Mouse (Mus musculus) kidney, embryonic 16.5 days (tissue): ENCODE results near the gene Gm17364. TPM values are rescaled to one million over a fixed set of nuclear protein-coding genes. Genes with fewer than 3 reads are reported as not detected.
"Not testable (repeated sequence)": the region's sequence is repeated elsewhere in the genome, so short reads cannot be mapped to it uniquely, and the experiment has no call there.

Experiments
- ATAC-seq: fragments of 200-750 bp; cut with Nextera tagmentation; 2 replicates; pipeline ENCODE4 v1.8.0; 2017; ENCODE audit warnings: moderate TSS enrichment; ENCODE audit not compliant: low FRiP score, low TSS enrichment
- H3K27ac ChIP-seq: fragments of 300-500 bp; sonication (generic); 2 replicates; pipeline ENCODE4 v1.5.1; 2014; ENCODE audit warnings: low read length
- H3K27me3 ChIP-seq: fragments of 300-500 bp; sonication (generic); 2 replicates; pipeline ENCODE4 v1.6.1; 2014; ENCODE audit warnings: low read length, control low read depth, mixed read lengths; ENCODE audit not compliant: insufficient read depth
- H3K36me3 ChIP-seq: fragments of 300-500 bp; sonication (generic); 2 replicates; pipeline ENCODE4 v1.6.1; 2014; ENCODE audit warnings: low read length, control low read depth, mixed read lengths; ENCODE audit not compliant: insufficient read depth
- H3K4me1 ChIP-seq: fragments of 300-500 bp; sonication (generic); 2 replicates; pipeline ENCODE4 v1.6.1; 2014; ENCODE audit warnings: low read length, control low read depth, mixed read lengths; ENCODE audit not compliant: insufficient read depth
- H3K4me2 ChIP-seq: fragments of 300-500 bp; sonication (generic); replicated peaks from 2 replicates; pipeline ENCODE4 v1.6.1; 2014; ENCODE audit warnings: low read depth, low read length
- H3K4me3 ChIP-seq: fragments of 300-500 bp; sonication (generic); 2 replicates; pipeline ENCODE4 v1.5.1; 2014; ENCODE audit warnings: mild to moderate bottlenecking, low read length
- H3K9ac ChIP-seq: fragments of 300-500 bp; sonication (generic); replicated peaks from 2 replicates; pipeline ENCODE4 v1.6.1; 2014; ENCODE audit warnings: low read length
- H3K9me3 ChIP-seq: fragments of 300-500 bp; sonication (generic); 2 replicates; pipeline ENCODE4 v1.6.1; 2016; ENCODE audit warnings: low read length, control low read depth
- WGBS: fragments of 180-500 bp; shearing (Covaris S2); extraction: QIAGEN DNeasy Blood & Tissue Kit; methylation state at CpG from one replicate; pipeline ENCODE4 v1.1.7; 2014; 5-methylcytosine and 5-hydroxymethylcytosine counted together
- polyA plus RNA-seq: library from polyadenylated mRNA; unstranded; fragments of >200 nt; fragmentation: Nextera tagmentation; extraction: Ambion mirVana; gene quantifications from 2 replicates; pipeline ENCODE4 v1.2.1, GENCODE M21; 2015

Gene Gm17364
- polyA plus RNA-seq, 1 experiment from 2014 or later = not detected

GRCm38 (mm10) chr13:41291466-41291974 lies 17.7 kb upstream of the Gm17364 start:
- Histone ChIP-seq H3K4me1 (no peaks in the 10 kb centered on the region), H3K9me3 (no peaks in the 10 kb centered on the region), H3K4me2 (no peak overlapping the region), H3K4me3 (no peak overlapping the region), H3K36me3 (no peaks in the 10 kb centered on the region), H3K27me3 (no peaks in the 10 kb centered on the region), H3K27ac (no peak overlapping the region), H3K9ac (no peak overlapping the region)
- ATAC-seq = no peak
- WGBS = 84% methylated on average over 4 of the region's 4 CpGs

DNA sequence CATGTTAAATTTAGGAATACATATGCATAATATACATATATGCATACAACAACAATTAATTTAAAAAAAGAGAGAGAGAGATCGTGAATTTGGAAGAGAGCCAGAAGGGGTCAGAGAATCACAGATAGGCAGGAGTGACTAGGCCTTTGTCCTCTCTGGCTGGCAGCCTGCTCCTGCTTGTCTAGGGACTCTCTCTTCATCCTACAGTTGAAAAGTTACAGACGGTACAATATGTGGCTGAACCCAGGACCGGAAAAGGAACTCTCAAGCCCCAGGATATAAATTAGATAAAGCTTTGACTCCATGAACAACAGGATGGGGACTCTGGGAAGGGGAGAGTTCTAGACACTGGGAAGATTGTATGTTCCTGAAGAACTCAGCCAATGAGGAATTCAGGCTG lies 12.5 kb upstream of the Gm17364 start:
- no peaks in the 10 kb centered on the region for H3K27me3 ChIP-seq
- ATAC-seq = no peak
- no peak overlapping the region for H3K9ac ChIP-seq
- H3K4me1 ChIP-seq = no peaks in the 10 kb centered on the region
- H3K4me3 ChIP-seq = no peak overlapping the region
- H3K4me2 ChIP-seq = no peak overlapping the region
- H3K27ac ChIP-seq = no peak overlapping the region
- 61% methylated on average over 3 of the region's 3 CpGs for WGBS
- no peaks in the 10 kb centered on the region for H3K9me3 ChIP-seq
- H3K36me3 ChIP-seq = no peaks in the 10 kb centered on the region

DNA sequence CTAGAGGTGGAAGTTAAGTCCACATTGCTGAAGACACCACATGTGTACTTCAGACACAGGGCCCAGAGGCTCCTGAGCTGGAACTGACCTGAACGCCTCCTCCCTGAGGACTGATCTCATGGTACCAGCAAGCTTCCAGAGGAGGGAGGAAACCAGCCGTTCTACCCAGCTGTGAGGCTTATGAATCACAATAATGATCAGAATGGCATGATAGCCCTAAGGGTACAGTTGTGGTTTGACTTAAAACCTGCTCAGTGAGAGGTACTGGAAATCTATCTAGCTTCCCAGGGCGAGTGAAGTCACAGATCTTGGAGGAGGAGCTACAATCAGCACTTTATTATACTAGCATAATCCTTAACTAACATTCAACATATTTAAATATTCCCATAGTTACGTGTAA lies 11.7 kb upstream of the Gm17364 start:
- no peak overlapping the region for H3K9ac ChIP-seq
- no peak for ATAC-seq
- H3K4me2 ChIP-seq = no peak overlapping the region
- H3K4me3 ChIP-seq = no peak overlapping the region
- no peaks in the 10 kb centered on the region for H3K4me1 ChIP-seq
- H3K27me3 ChIP-seq = no peaks in the 10 kb centered on the region
- no peak overlapping the region for H3K27ac ChIP-seq
- 71% methylated on average over 4 of the region's 4 CpGs for WGBS
- no peaks in the 10 kb centered on the region for H3K9me3 ChIP-seq
- no peaks in the 10 kb centered on the region for H3K36me3 ChIP-seq

DNA sequence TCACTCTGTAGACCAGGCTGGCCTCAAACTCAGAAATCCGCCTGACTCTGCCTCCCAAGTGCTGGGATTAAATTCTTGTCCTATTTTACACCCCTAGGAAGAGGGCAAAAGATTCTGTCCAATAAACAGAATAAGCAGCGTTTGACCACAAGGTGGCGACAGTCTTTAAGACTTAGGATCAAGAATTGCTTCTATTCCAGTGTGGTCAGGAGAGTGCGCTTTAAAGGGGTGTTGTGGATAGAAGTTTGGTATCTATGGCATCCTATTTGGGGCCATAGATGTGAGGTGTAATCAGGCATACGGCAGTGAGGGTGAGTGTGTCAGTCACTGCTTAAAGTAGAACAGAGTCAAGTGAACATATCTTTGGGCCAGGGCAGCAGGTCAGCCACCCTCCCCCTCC lies 9.5 kb upstream of the Gm17364 start:
- Histone ChIP-seq H3K4me1 (no peaks in the 10 kb centered on the region), H3K27ac (no peak overlapping the region), H3K27me3 (no peaks in the 10 kb centered on the region), H3K9ac (no peak overlapping the region), H3K9me3 (no peaks in the 10 kb centered on the region), H3K4me2 (no peak overlapping the region), H3K36me3 (no peaks in the 10 kb centered on the region), H3K4me3 (no peak overlapping the region)
- WGBS = 28% methylated on average over 5 of the region's 5 CpGs
- ATAC-seq = peak; percentile 12; the same call in 1 of the 2 replicates

DNA sequence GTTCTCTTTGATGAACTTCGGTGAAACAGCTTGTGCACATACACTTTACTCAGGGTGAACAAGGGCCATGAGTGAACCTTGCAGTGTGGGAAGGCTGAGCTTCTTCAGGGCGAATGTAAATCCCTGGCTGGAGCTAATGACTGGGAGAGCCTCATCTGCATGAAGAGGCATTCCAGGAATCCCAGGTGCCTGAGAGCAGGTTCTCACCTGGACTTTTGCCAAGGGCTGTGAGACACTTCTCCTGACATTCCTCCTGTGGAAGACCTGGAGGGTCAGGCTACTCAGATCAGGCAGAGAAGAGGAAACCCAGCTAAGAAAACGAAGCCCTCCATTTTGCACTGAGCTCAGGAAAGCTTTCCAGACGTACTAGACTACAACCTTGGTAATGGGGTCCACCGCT lies 6.9 kb upstream of the Gm17364 start:
- Histone ChIP-seq H3K27me3 (no peaks in the 10 kb centered on the region), H3K4me1 (no peaks in the 10 kb centered on the region), H3K4me3 (no peak overlapping the region), H3K9me3 (peaks cover 3% of the 10 kb centered on the region; the same call in 1 of the 2 replicates), H3K27ac (no peak overlapping the region), H3K4me2 (no peak overlapping the region), H3K9ac (no peak overlapping the region), H3K36me3 (no peaks in the 10 kb centered on the region)
- WGBS = 65% methylated on average over 5 of the region's 5 CpGs
- ATAC-seq = no peak

GRCm38 (mm10) chr13:41267827-41268408 lies 5.9 kb downstream of the Gm17364 start:
- peak; percentile 61; the same call in 1 of the 2 replicates for ATAC-seq
- Histone ChIP-seq H3K4me3 (no peak overlapping the region), H3K27me3 (no peaks in the 10 kb centered on the region), H3K36me3 (no peaks in the 10 kb centered on the region), H3K27ac (no peak overlapping the region), H3K9ac (no peak overlapping the region), H3K9me3 (peaks cover 8% of the 10 kb centered on the region; the same call in 1 of the 2 replicates), H3K4me1 (peaks cover 6% of the 10 kb centered on the region; the same call in 1 of the 2 replicates), H3K4me2 (no peak overlapping the region)
- 32% methylated on average over 7 of the region's 7 CpGs for WGBS

GRCm38 (mm10) chr13:41263304-41264006 lies 10.3 kb downstream of the Gm17364 start:
- Histone ChIP-seq H3K27me3 (no peaks in the 10 kb centered on the region), H3K27ac (no peak overlapping the region), H3K36me3 (no peaks in the 10 kb centered on the region), H3K9ac (no peak overlapping the region), H3K4me2 (no peak overlapping the region), H3K9me3 (peaks cover 11% of the 10 kb centered on the region; the same call in 1 of the 2 replicates), H3K4me1 (peaks cover 6% of the 10 kb centered on the region; the same call in 1 of the 2 replicates), H3K4me3 (no peak overlapping the region)
- 54% methylated on average over 4 of the region's 5 CpGs for WGBS
- no peak for ATAC-seq

- not testable (repeated sequence) for H3K36me3 ChIP-seq
Observed at GRCm38 (mm10) chr13:41261617-41262016, 12.2 kb downstream of the Gm17364 start.

DNA sequence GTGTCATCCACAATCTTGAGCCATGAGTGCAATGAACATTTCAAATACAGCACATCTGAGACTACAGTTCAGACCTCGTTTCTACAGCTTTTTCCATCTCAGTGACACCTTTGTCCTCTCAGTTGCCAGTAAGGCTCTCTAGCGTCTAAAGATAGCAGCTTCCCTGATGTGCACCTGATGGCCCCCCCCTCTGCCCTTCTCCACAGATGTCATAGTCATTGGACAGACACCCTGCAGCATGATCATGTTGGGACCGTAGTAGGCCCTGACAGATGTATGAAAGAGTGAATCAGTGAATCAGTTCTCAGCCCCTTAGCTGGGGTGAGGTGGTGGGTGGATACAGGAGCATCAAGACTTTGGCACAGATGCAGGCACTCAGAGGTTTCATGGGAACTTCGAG lies 15.9 kb downstream of the Gm17364 start:
- no peak overlapping the region for H3K27ac ChIP-seq
- H3K4me1 ChIP-seq = no peaks in the 10 kb centered on the region
- no peaks in the 10 kb centered on the region for H3K36me3 ChIP-seq
- H3K9ac ChIP-seq = no peak overlapping the region
- no peak for ATAC-seq
- no peak overlapping the region for H3K4me3 ChIP-seq
- H3K4me2 ChIP-seq = no peak overlapping the region
- 86% methylated on average over 4 of the region's 4 CpGs for WGBS
- H3K9me3 ChIP-seq = 0 out of 2 replicates have a peak, but pooled peaks cover 3% of the 10 kb centered on the region
- H3K27me3 ChIP-seq = no peaks in the 10 kb centered on the region

More at GRCm38 (mm10) chr13:41261617-41262016, 12.2 kb downstream of the Gm17364 start:
- not testable (repeated sequence) for H3K4me1 ChIP-seq, H3K4me2 ChIP-seq, H3K27me3 ChIP-seq, H3K9ac ChIP-seq, ATAC-seq, H3K27ac ChIP-seq, H3K4me3 ChIP-seq
- peaks cover 11% of the 10 kb centered on the region; the same call in 1 of the 2 replicates for H3K9me3 ChIP-seq
- WGBS = 95% methylated on average over 8 of the region's 8 CpGs

DNA sequence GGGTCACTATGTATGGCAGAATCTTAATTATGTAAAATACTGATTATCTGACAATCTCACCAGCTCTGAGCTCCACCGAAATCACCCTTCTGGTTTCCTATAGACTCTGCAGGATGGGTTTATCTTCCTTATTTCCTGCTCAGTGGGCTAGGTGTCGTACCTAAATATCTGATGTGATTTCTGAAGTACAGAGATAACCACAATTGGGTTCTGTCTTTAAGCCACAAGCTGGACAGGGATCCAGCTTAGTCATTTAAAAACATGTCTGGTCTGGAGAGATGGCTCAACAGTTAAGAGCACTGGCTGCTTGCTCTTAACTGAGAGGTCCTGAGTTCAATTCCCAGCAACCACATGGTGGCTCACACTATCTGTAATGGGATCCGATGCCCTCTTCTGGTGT lies 16.8 kb downstream of the Gm17364 start:
- Histone ChIP-seq H3K4me1 (no peaks in the 10 kb centered on the region), H3K9me3 (no peaks in the 10 kb centered on the region), H3K27me3 (no peaks in the 10 kb centered on the region), H3K36me3 (no peaks in the 10 kb centered on the region), H3K4me2 (no peak overlapping the region), H3K27ac (no peak overlapping the region), H3K4me3 (no peak overlapping the region), H3K9ac (no peak overlapping the region)
- 94% methylated on average over 3 of the region's 3 CpGs for WGBS
- ATAC-seq = no peak
